Mouse (Mus musculus): Measurements from ENCODE around the gene Cfap65.
A peak's percentile ranks its signal among the peaks of the same experiment; 100 is the strongest.

The Cfap65 gene

DNA sequence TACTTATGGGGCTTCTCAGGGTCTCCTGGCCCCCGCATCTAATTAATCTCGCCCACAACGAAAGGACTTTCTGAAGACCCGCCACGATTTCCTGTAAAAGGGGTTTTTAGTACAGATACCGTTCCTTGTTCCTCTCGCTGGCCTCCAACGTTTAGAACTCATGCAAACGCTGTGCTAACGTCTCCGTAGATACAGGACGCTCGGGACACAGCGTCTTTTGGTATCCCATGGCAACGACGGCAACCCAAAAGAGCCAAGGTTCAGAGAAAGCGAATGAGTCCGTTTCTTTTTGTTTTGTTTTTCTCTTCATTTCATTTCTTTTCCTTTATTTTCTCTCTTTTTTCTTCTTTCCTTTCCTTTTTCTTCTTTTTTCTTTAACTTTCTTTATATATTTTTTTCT, at the start of gene Cfap65:
TSS of gene Cfap65 (minus strand) at position 198 of the 400 bp plus-strand sequence.
- no peak for ATAC-seq (ENCODE audit: insufficient number of reproducible peaks, low FRiP score, low TSS enrichment)

DNA sequence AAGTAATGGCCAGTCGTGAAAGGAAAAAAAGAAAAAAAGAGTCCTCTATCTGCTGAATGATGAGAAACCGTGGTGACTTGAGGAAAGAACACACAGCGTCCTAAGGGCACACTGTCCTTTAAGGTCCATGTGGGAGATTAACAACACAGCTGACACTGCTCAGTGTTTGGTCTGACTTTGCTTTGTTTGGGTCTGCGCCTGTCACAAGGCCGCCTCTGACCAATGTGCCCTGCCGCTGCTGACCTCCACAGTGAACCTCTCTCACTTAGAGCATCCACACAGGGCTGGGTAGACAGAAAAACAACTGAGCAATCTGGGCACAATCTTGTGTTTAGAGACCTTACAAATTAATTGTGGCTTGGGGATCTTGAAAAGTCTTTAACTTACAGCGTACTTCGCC, 41.6 kb upstream of the Cfap65 start:
- ATAC-seq (ENCODE audit: insufficient number of reproducible peaks, low FRiP score, low TSS enrichment), result no peak

DNA sequence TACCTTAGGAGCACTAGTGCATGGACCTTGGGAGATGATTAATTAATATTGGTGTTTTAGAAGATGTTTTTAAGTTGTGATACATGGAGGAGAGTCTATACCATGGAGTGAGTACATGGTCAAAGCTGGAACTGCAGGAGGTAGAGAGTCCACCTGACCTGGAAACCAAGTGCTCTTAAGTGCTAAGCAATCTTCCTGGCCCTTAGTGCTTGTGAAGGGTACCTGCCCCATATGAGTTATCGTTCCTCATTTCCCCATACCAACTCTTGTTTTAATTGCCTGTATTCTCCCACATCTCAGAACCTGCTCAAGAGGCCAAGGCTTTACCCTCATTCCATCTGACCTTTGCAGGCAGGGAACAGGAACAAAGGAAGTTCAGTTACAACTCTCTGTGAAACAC, 40.5 kb upstream of the Cfap65 start:
- no peak for ATAC-seq (ENCODE audit: insufficient number of reproducible peaks, low FRiP score, low TSS enrichment)

DNA sequence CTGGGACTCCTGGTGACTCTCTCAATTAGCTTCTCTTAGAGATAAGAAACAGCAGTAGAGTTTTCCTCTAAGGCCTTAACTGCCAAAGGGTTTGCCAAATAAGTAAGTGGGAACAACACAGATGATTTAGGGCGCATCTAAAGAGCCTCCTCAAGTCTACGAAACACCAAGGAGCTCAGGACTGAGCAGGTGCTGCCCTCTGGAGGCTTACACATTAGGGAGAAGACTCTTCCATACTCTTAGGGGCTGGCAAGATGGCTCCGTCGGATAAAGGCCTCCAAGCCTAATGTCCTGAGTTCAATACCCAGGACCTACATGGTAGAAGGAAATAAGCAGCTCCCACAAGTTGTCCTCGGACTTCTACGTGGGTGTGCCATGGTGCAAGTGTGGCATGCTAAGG, 38.2 kb upstream of the Cfap65 start:
- no peak for ATAC-seq (ENCODE audit: insufficient number of reproducible peaks, low FRiP score, low TSS enrichment)

DNA sequence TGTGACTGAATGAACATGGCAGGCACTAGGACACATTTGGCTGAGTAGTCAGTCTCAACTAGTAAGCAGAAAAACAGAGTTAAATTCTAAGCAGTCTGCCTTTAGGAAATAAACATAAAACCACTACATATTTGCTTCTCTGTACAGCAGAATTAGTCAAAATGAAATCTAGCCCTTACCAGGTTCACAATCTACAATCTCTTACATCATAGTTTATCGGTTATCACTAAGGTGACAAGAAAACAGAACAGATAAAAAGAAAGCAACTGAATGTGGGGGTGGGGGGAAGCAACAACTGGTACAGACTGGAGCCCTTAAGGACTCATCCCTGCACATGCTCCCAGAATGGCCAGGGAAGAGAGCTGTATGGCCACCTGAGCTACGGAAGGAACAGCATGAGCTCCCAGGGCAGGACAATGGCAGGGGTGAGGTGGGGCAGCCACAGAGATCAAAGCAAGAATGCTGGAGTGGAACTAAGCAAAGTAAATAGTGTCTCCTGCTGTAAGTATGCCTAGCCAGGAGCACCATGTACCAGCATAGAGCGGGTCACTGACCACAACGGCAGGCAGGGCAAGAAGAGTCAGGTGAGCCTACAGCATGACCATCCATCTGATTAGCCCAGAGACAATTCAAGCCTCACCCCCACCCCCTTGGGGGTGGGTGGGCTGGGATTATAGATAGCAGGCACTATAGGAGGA, 36.1 kb upstream of the Cfap65 start:
- no peak for ATAC-seq (ENCODE audit: insufficient number of reproducible peaks, low FRiP score, low TSS enrichment)

DNA sequence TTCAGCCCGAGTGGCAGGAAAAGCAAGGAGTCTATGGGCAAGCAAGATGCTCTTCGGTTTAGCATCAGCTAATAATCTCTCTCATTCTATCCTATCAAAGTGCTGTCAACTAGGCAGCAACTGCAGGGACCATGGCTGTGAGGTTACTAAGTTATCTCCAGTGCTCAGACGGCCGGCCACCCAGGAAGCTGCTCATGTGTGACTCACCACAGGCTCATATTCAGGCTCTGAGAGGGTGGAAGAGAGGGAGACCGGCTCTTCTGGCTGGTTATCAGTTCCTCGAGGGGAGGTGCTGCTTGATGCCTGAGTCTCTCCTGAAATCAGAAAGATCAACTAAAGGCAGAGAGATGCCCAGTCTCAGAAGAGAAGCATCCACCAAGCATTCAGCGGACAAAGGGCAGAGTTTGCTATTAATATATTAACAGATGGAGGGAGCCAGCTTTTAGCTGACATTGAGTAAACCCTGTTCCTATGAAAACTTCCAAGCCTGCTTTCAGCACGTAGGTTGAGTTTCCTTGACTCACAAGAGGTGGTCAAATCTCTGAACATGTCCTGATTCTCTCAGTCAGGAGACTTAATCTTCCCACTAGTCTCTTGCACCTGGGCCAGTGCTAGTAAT, 32.7 kb upstream of the Cfap65 start:
- no peak for ATAC-seq (ENCODE audit: insufficient number of reproducible peaks, low FRiP score, low TSS enrichment)

DNA sequence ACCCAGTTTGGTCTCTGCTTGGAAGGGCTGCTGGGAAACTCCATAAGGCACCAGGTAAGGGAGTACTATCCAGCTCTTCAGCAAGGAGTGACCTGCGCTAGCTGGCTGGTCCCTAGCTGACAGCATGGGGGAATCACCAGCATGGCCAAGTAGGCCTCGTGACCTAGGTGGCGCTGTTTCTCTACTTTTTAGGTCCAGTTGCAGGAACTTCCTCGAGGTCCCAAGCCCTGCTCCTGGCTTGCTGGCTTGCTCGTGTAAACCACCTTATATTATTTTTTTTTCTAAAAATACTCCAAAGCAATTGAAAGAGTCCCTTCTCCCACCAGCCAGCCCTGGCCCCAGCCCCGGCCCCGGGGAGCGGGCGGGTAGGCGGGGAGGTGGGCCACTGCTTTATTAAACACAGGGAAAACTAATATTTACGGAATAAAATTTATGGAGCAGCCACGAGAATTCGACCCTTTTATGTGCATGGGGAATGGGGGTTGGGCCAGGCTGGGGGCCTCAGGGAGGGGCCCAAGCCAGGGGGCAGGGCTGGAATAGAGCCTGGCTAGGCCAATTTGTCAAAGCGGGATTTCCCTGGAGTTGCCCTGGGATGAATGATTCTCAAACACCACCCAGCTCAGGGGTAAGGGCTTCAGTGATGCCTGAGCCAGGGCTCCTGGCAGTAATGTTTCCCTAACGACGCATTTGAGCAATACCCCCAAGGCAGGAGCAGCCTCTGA, 29.3 kb upstream of the Cfap65 start:
- peak; percentile 78 for ATAC-seq (ENCODE audit: insufficient number of reproducible peaks, low FRiP score, low TSS enrichment)

DNA sequence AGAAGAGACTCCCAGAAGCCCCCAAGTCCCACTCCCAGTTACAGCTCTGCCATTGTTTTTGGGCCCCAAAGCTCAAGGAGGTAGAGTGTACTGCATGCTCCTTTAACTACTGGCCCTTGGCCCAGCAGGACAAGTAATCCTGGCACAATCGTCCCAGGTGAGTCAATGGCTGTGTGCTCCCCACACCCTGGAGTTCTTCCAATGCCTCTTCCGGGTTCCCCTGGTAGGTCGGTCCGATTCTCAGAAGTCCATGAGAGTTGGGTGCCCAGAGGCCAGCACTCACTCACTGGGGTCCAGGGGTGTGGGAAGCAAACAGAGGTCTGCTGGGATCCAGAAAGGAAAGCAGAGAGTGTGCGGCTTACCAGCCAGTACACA, 27.4 kb upstream of the Cfap65 start:
- ATAC-seq (ENCODE audit: insufficient number of reproducible peaks, low FRiP score, low TSS enrichment), result no peak

DNA sequence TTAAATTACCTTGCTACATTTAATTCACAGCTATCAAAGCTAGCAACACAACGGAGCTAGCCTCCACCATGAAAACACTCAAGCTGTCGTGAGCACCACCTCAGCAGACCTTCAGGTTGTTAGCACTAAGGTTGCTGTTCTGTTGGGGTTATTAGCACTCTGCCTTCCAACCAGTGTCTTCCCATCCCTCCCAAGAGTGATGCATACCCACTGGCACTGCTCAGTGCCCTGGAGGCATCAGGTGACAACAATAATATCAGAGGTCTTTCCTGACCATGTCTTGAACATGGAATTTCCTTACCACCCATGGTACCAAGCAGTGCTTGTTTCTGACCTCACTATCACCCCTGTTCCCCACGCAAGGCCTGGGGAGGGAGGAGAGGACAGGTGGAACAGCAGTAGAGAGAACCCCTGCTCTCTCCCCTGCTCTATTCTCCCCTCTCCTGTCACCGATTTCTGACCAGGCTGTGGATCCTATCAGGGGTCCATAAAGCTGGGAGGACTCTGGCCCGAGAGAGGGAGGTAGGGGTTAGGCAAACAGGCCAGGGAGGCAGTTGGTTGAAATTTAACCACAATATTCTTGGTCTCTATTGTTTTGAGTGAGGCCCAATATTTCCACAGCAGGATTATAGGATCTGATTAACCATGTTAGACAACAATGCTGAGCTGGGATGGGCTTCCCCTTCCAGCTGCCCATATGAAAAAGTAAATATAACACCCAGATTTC, 26.9 kb upstream of the Cfap65 start:
- ATAC-seq (ENCODE audit: insufficient number of reproducible peaks, low FRiP score, low TSS enrichment), result no peak

DNA sequence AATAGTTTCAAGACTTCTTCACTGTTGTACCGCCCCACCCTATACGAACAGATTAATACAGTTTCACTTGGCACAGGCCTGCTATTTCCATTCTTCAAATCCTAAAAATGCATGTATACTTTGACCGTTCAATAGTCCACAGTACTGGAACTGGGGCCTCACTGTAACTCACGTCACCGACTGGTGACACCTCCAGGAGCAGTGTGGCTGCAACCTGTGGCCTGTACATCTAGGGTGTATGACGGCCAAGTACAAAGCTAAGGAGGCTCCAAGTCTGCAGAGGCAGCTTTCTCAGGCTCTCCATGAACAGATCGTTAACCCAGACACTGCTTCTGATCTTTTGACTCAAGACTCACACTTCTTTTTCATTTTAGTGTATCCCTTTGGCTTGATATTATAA, 26.3 kb upstream of the Cfap65 start:
- no peak for ATAC-seq (ENCODE audit: insufficient number of reproducible peaks, low FRiP score, low TSS enrichment)

DNA sequence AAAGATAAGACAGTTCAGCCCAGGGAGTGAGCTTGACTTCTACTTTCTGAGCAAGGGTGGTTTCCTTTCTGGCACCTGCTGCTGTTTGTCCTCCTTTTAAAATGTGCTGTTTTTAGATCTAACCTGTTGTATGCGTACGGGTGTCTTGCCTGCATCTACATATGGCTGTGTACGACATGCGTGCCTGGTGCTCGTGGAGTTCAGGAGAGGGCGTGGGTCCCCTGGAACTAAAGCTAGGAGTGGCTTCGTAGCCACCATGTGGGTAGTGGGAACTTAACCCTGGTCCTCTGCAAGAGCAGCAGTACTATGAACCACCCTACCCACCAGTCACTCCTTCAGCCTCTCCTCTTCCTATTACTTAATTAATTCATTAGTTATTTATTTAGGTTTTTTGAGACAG, 24.7 kb upstream of the Cfap65 start:
- ATAC-seq (ENCODE audit: insufficient number of reproducible peaks, low FRiP score, low TSS enrichment), result no peak

DNA sequence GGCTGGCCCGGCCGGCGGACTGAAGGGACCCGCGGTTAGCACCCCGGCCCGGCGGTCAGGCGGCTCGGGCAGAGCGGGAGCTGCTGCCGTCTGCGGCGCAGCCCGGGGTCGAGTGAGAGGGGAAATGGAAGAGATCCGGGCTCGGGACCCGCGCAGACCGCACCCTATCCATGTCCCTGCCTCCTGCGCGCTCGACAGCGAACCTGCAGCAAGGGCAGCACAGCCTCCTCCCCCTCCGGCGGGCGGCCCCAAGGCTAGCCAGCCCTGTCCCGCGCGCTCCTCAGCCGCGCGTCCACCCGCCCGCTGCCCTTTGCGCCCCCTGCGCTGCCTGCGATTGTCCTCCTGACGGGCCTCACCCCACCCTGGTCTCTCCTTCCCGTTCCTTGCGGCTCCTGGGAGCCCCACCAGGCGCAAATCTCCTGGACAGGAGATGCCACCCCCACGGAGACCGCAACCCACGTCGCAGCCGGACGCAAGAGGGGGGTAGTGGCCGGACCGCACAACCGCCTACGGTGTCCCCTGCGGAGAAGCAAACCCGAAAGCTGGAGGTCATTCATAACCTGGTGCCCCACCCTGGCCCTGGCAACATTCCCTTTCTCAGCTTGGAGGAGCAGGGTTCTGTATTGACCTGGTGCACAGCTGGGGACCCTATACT, 16.3 kb upstream of the Cfap65 start, which contains the start of gene Ihh:
TSS of gene Ihh (minus strand) at position 117 of the 655 bp plus-strand sequence.
- ATAC-seq (ENCODE audit: insufficient number of reproducible peaks, low FRiP score, low TSS enrichment), result no peak

DNA sequence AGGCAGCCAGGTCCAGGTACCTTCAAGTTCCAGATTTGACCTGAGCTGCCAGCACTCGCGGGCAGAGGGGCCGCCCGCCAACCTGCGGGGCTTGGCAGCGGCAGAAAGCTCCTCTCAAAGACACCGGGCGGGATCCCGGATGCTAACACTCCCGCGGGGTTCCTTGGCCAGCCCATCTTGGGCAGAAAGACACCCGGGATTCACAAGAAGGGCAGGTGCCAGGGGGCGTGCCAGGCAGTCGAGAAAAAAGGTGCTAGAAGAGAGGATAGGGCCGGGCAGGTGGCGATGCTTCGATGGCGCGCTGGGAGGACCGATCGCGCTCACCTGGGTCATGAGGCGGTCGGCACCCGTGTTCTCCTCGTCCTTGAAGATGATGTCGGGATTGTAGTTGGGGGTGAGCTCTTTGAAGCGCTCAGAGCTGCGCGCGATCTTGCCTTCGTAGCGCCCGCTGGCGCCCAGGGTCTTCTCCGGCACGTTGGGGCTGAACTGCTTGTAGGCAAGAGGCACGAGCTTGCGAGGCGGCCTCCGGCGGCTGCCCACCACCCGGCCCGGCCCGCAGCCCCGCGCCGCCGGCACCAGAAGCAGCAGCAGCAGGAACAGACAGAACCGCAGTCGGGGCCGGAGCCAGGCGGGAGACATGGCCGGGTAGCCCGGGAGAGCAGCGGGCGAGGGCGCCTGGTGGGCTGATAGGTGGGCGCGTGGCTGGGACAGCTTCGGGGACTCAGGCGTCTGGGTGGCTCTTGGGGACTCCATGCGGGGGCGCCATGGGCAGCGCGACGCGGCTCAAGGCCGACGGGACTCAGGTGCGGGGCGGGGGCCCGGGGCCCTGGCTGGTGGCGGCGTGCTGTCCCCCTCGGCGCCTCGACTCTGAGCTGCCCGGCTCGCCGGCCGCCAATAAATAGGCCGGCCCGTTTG, 15.4 kb upstream of the Cfap65 start:
- ATAC-seq (ENCODE audit: insufficient number of reproducible peaks, low FRiP score, low TSS enrichment), result no peak

DNA sequence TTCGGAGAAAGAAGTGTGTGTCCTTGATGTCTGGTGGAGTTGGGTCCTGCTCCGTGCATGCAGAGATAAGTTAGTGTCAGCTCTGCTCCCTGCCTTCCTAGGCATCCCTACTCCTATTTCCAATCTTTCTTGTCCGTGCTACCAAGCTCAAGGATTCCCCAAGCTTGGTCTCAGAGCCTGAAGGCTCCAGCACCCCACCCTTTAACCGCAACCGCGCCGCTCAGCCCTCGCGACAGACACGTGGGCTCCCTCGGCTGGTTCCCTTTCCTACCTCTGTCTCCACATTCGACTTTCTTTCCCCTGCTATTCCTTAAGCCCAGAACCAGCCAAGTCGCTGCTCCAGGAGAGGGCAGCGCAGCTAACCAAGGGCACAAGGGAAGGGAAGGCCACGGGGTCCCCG, 14.7 kb upstream of the Cfap65 start:
- no peak for ATAC-seq (ENCODE audit: insufficient number of reproducible peaks, low FRiP score, low TSS enrichment)

DNA sequence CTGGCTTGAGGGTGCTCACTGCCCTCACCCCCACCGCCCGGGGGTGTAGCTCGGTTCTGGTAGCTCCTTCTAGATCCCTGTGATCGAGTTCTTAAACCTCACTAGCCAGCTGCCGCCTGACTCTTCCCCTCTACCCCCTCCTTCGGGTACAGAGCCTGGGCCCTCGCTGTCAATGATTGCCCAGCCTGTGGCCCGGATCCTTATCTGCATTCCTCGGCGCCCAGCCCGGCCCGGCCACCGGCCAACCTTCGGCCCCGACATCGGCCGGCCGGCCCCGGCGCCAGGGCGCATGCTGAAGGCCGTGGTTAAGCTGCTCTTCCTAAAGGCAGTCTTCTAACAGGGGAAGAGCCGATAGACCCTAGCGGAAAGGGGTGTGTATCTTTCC, 14.3 kb upstream of the Cfap65 start:
- ATAC-seq (ENCODE audit: insufficient number of reproducible peaks, low FRiP score, low TSS enrichment), result 0 out of 2 replicates have a peak, but pooled peaks have one; percentile 24

DNA sequence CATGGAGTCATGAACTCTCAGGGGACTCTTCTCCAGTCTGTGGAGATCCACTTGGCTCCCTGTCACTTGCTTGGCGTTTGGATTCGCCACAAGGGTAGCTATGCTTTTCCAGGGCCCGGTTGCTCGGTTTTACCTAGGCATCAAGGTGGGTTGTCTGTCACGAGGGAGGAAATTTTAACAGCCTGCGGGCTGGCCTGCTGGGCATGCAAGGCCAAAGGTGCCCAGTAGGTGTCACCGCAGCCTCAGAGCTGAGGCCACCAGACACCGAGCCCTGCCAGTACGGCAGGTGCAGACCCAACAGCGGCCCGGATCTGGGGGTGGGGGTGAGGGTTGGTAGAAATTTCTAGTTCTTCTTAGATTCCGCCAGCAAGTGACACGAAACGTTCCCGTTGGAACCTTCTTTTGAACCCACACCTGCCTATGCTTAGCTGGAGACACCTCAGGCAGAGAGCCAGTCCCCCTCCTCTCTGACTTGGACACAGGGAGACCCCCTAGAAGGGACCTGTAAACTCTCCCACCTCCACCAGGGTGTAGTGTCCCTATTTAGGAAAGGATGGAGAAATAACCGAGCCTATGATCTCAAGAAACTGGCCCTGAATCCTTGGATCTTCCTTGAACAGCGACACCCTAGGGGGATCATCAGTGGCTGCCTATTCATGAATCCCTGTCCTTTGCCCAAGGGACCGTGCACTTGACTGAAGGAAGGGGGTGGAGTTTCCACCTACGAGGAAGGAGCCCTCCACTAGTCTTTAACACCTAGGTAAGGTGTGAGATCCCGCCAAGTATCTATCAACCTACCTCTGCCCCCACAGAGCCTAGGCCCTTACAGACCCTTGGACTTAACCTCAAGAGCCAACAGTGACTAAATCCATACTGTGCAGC, 13.6 kb upstream of the Cfap65 start:
- peak; percentile 62; the same call in 1 of the 2 replicates for ATAC-seq (ENCODE audit: insufficient number of reproducible peaks, low FRiP score, low TSS enrichment)

DNA sequence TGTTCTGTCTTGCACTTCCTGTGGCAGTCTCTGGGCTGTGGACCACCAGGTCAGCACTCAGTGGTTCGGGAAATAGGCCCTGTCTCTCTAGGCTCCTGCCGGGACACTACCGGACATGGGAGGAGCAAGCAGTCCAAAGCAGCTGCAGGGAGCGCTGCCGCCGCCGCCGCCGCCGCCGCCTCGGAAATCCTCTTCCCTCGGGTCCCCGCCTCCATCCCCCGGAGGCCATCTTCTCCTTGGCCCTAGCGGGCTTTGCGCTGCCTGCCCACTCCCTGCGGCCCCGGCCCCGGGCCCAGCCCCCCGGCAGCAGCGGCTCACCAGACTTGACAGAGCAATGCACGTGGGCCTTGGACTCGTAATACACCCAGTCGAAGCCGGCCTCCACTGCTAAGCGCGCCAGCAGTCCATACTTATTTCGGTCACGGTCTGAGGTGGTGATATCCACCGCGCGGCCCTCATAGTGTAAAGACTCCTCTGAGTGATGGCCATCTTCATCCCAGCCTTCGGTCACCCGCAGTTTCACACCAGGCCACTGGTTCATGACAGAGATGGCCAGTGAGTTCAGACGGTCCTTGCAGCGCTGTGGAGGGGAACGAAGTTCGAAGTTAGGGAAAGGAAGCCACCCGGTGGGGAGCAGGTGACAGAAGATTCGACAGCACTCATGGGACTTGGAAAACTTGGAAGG, 12.7 kb upstream of the Cfap65 start:
- no peak for ATAC-seq (ENCODE audit: insufficient number of reproducible peaks, low FRiP score, low TSS enrichment)

Measured in cerebellum, adult (tissue).